Mouse (Mus musculus) heart, adult 18-20 months (tissue): ENCODE results near the gene Acyp2. TPM values are rescaled to one million over a fixed set of nuclear protein-coding genes. Genes with fewer than 3 reads are reported as not detected.
"Not testable (repeated sequence)": the region's sequence is repeated elsewhere in the genome, so short reads cannot be mapped to it uniquely, and the experiment has no call there.

ENCODE experiments used
- DNase-seq, 2 experiments: peaks; one replicate each; pipeline ENCODE4 v3.0.0; 2021 to 2022; ENCODE audit warnings: mixed read lengths in 1 of 2
- long read RNA-seq, 2 experiments: library from polyadenylated mRNA; stranded (forward); transcript quantifications; one replicate each; pipeline ENCODE4 v2.0.0; 2021
- total RNA-seq, 2 experiments: library from RNA; stranded (reverse); gene quantifications; 2 replicates each; pipeline ENCODE4 v1.2.3; 2021

The Acyp2 gene
- total RNA-seq: 10 to 100 TPM; 88.1 to 90.2 TPM
- long read RNA-seq, experiment 1, transcript Acyp2-201 (4 exons, 863 nt): major isoform, 6 of 24 reads
- long read RNA-seq, experiment 1, partial matches to known transcripts: 15 of 24 reads
- long read RNA-seq, experiment 1, other reads (novel, unspliced or antisense): 3 of 24 reads
- long read RNA-seq, experiment 2, partial matches to known transcripts: 31 of 35 reads
- long read RNA-seq, experiment 2, other reads (novel, unspliced or antisense): 0 of 35 reads

- DNase-seq: peak; percentile 93 to 94
Observed at GRCm38 (mm10) chr11:30649001-30649637, at the start of gene Acyp2. Gene Acyp2, minus strand, starts transcription at chr11:30649587.

DNA sequence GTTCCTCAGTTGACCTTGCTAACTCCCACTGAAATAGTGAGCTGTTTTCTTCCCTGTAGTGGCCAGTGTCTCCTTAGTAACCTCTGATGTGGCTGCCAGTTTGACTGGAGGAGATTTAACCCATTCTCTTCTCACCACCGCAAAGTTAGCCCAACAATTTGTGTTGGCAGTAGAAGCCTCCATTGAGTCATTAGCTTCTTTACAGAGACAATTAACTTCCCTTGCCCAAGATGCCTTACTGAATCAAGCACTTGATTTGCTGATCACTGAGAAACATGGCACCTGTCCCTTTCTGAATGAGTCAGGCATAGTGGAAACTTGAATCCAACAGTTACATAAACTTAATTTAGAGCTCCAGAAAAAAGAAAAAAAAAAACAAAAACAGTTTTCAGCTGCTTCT, 40.0 kb upstream of the Acyp2 start:
- peak in 1 of 2 experiments; percentile 9 for DNase-seq

GRCm38 (mm10) chr11:30676086-30676485, 26.7 kb upstream of the Acyp2 start:
- DNase-seq: peak; percentile 61 to 67

DNA sequence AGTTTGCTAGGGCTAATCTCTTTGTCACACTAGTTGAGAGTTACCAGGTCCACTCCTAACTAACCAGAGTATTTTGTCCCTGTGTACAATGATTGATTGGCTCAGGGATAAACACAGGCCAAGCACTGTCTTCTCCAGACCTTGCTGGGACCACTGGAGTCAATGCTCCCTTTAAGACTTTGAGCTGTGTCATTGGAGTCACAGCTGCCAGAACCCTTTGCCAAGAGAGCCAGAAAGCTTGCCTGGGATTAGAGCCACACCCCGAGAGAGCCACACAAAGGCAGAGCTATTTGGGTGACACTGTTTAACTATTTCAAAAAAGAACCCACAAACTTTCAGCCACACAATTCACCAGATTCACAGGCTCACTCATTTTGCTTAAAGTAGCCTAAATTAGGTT, 23.3 kb upstream of the Acyp2 start:
- peak; percentile 73 to 77 for DNase-seq

- no peak for DNase-seq
Observed at GRCm38 (mm10) chr11:30663001-30663400, 13.6 kb upstream of the Acyp2 start.

DNA sequence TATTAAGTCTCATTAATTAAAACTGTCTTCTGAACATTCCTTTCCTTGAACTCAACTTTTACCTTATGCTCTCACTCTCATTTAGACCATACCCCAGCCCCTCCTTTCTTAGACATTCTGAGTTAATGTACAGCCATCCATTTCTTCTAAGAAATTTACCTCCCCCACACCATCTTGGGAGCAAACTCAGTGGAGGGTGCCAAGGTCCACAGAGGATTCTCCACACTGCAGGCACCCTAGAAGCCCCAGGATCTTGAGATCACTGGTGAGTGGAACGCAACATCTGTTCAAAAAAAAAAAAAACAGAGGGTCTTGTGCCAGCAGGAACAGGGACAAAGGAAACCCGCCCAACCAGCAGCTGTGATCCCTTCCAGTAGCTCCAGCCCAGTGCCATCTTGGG, 13.2 kb upstream of the Acyp2 start:
- no peak for DNase-seq

GRCm38 (mm10) chr11:30657069-30657468, 7.7 kb upstream of the Acyp2 start:
- peak; percentile 55 to 76 for DNase-seq

- DNase-seq: peak in 1 of 2 experiments; percentile 24
Observed at GRCm38 (mm10) chr11:30656060-30656459, 6.7 kb upstream of the Acyp2 start.

GRCm38 (mm10) chr11:30650416-30650815, 1.0 kb upstream of the Acyp2 start:
- no peak for DNase-seq

GRCm38 (mm10) chr11:30635674-30636073, 13.7 kb downstream of the Acyp2 start:
- DNase-seq: no peak

DNA sequence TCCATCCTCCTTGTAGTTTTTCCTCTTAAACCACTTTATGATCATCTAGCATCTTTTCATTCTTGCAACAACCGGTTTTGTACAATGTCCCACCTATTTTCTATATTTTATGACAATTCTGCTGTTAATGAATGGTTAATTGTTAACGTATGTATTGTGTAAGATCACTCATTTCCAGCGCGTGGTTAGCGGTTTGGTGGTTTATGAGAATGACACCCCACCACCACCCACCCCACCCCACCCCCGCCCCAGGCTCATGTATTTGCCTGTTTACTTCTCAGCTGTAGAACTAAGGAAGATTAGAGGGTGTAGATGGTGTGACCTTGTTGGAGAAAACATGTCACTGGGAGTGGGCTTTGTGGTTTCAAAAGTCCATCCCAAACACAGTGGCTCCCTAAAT, 18.9 kb downstream of the Acyp2 start:
- no peak for DNase-seq

DNA sequence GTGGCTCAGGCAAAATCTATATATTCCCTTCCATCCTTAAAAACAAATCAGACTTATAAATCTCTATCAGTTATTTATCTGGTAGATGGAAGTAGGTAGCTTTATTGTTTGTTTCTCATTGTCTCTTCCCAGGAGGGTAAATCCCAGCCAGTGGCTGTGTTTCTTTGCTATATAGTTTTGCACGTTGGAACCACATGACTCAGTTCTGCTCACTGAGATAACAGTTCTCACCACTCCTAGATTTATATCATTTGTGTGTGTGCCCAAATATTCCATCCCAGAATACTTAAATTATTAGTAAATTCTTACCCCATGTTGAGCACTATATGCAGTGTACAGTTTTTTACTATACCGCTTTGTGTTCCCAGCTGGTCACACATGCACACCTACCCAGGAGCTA, 26.2 kb downstream of the Acyp2 start:
- no peak for DNase-seq

DNA sequence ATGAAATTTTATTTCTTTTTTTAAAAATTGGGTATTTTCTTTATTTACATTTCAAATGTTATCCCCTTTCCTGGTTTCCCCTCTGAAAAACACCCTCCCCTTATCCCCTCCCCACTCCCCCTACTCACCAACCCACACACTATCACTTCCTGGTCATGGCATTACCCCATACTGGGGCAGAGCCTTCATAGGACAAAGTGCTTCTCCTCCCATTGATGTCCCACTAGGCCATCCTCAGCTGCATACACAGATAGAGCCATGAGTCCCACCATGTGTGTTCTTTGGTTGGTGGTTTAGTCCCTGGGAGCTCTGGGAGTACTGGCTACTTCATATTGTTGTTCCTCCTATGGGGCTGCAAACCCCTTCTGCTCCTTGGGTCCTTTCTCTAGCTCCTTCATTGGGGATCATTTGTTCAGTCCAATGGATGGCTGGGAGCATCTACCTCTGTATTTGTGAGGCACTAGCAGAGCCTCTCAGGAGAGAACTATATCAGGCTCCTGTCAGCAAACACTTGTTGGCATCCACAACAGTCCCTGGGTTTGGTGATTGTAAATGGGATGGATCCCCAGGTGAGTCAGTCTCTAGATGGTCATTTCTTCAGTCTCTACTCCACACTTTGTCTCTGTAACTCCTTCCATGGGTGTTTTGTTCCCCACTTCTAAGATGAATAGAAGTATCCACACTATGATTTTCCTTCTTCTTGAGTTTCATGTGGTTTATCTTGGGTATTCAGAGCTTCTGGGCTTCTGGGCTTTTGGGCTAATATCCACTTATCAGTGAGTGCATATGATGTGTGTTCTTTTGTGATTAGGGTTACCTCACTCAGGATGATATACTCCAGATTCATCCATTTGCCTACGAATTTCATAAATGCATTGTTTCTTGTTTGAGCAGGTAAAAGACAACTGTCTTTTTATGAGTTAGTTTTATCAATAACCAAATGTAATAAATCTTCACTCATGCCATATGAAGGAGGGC, 27.7 kb downstream of the Acyp2 start:
- not testable (repeated sequence) for DNase-seq

- no peak for DNase-seq
Observed at GRCm38 (mm10) chr11:30618235-30618634, 31.2 kb downstream of the Acyp2 start.

DNA sequence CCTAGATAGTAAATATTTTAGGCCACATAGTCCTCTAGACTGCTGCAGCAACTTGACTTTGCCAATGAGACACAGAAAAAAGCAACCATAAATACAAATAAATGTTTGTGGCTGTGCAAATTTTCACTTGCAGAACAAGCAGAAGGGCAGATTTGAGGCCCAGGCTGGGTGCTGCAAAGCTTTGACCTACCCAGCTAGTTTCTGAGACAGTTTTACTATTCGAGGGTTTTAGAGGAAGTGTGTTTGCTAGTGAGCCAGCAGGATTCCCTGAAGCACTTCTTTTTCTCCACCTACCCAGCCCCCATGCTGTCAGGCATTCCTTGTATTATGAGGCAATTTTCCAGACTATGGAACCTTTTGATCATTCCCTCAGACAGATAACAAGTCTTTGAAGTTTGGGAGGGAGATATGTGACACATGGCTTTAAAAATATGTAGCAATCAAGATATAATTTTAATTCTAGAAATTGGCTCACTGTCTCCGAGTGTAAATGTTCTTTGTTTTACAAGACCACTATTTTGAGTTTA, 31.8 kb downstream of the Acyp2 start:
- no peak for DNase-seq

DNA sequence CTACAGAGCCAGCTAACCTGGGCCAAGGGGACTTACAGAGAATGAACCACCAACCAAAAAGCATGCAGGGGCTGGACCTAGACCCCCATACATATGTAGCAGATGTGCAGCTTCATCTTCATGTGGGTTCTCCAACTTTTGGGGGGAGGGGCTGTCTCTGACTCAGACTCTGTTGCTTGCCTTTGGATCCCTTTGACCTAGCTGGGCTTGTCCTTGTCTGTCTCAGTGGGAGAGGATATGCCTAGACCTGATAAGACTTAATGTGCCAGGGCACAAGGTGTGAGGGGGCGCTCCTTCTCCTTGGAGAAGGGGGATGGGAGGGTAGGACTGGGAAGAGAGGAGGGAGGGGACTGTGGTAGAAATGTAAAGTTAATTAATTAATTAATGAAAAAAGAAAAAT, 33.4 kb downstream of the Acyp2 start:
- no peak for DNase-seq

DNA sequence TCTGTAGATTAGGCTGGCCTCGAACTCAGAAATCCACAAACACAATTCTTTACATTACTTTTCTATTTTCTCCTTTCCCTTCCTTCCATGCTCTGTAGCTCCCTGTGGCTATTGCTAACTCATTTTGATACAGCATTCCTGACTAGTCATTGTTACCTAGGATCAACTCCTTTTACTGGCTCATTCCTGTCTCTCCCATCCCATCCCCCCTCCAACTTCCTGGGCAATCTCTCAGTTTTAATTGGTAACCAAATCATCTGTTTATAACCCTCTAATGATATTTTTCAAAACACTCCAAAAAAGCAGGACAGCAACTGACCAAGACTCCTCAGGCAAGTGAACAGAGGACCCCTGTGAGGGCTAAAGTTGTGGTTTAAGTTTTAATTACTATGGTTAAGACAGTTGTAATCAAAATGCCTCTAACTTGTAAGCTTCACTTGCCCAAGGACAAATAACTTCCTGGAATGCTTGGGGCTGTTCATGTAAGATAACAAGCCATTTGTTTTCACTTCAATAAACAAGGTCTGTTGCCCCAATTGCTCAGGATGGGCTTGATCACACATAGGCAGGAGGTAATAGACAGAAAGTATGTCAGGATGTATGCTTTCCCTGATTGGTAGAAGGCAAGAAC, 35.4 kb downstream of the Acyp2 start:
- no peak for DNase-seq

DNA sequence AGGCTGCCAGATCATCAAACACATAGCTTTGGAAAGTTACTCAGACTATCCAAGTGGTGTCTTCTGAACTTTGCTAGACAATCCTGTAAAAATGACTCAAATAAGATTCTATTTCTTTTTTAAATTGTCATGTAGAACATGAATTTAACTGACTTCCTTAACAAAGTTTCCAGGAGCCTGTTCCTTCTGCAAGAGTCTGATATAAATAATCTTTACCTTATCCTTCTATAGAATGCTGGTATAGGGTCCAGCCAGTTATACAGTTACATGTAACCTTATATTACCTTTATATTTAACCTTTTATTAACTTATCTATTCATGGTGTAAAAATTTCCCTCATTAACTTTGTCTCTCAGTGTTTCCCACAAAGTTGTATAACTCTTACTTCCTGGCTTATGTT, 36.7 kb downstream of the Acyp2 start:
- DNase-seq: no peak

GRCm38 (mm10) chr11:30609247-30609646, 40.1 kb downstream of the Acyp2 start:
- no peak for DNase-seq

GRCm38 (mm10) chr11:30607587-30608518, 41.5 kb downstream of the Acyp2 start:
- no peak for DNase-seq

GRCm38 (mm10) chr11:30597259-30597658, 52.1 kb downstream of the Acyp2 start:
- no peak for DNase-seq
